Mouse (Mus musculus) liver, adult 2 months (tissue): Measurements from ENCODE around the gene Krt27. TPM values are rescaled to one million over a fixed set of nuclear protein-coding genes. Genes with fewer than 3 reads are reported as not detected.

Source experiments
- DNase-seq: peaks from one replicate; pipeline ENCODE4 v3.0.0-alpha.2; 2011; ENCODE audit warnings: low read depth, low spot score; ENCODE audit errors: extremely low read depth
- H3K27ac ChIP-seq: fragments of 200-500 bp; replicated peaks from 2 replicates; pipeline ENCODE4 v1.5.1; 2012; ENCODE audit warnings: low read depth, mild to moderate bottlenecking, control low read depth, inconsistent platforms, low read length; ENCODE audit not compliant: insufficient read depth
- H3K27me3 ChIP-seq: fragments of 200-500 bp; 2 replicates; pipeline ENCODE4 v1.6.1; 2012; ENCODE audit warnings: mild to moderate bottlenecking, moderate library complexity, low read length, inconsistent platforms; ENCODE audit not compliant: control insufficient read depth, insufficient read depth
- H3K36me3 ChIP-seq: fragments of 200-500 bp; 2 replicates; pipeline ENCODE4 v1.6.1; 2012; ENCODE audit warnings: low read length, inconsistent platforms; ENCODE audit not compliant: control insufficient read depth, insufficient read depth
- H3K4me1 ChIP-seq: fragments of 200-500 bp; 2 replicates; pipeline ENCODE4 v1.6.1; 2011; ENCODE audit warnings: low read length; ENCODE audit not compliant: control insufficient read depth, insufficient read depth
- H3K4me3 ChIP-seq: fragments of 200-500 bp; 2 replicates; pipeline ENCODE4 v1.5.1; 2011; ENCODE audit warnings: low read depth, mild to moderate bottlenecking, control low read depth, low read length, moderate library complexity; ENCODE audit not compliant: insufficient read depth
- H3K79me2 ChIP-seq: fragments of 200-500 bp; 2 replicates; pipeline ENCODE4 v1.6.1; 2012; ENCODE audit warnings: inconsistent platforms, mild to moderate bottlenecking, low read length, moderate library complexity; ENCODE audit not compliant: control insufficient read depth, insufficient read depth
- H3K9ac ChIP-seq: fragments of 200-500 bp; 2 replicates; pipeline ENCODE4 v1.6.1; 2012; ENCODE audit warnings: low read depth, mild to moderate bottlenecking, control low read depth, inconsistent platforms, low read length
- CTCF ChIP-seq: fragments of 200-500 bp; IDR thresholded peaks from 2 replicates; pipeline ENCODE4 v1.5.1; 2011; ENCODE audit warnings: low read depth, low read length, control low read depth
- POLR2A ChIP-seq: fragments of 200-500 bp; IDR thresholded peaks from 2 replicates; pipeline ENCODE4 v1.6.1; 2011; ENCODE audit warnings: low read length, control low read depth; ENCODE audit not compliant: insufficient read depth; ENCODE audit errors: extremely low read depth
- WGBS: fragments of 180-500 bp; shearing (Covaris S2); methylation state at CpG from one replicate; pipeline ENCODE4 v1.1.7; 2018; 5-methylcytosine and 5-hydroxymethylcytosine counted together
- polyA plus RNA-seq: library from polyadenylated mRNA; depleted of rRNA; stranded (reverse); fragments of >200 nt; gene quantifications from 2 replicates; pipeline ENCODE4 v1.2.3, GENCODE M21; 2012
- total RNA-seq: library from RNA; depleted of rRNA; stranded (reverse); fragments of >200 nt; gene quantifications from 2 replicates; pipeline ENCODE4 v1.2.3, GENCODE M21; 2014

Krt27 gene
- total and polyA plus RNA-seq, 2 experiments, result not detected

DNA sequence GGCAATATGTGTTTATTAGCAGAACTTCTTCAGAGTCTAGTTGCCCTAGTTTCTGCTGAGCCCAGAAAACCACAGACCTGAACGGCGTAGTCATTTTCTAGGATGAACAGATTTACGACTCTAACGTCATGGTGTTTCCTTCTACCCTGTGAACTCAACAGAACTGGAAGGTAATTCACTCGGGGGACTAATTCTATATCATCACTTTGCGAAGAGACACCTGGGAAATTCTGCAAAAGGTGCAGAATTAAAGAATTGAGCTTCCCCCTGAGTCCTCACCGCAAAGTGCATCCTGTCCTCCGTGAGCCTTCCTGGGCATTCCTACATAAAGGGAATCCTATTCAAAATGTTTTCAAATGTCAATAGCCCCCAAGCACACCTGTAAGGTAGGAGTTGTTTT, 10.5 kb upstream of the Krt27 start:
- WGBS, result 88% methylated on average over 8 of the region's 8 CpGs
- Histone ChIP-seq H3K9ac (no peak overlapping the region), H3K27ac (no peak overlapping the region), H3K79me2 (no peaks in the 10 kb centered on the region), H3K4me3 (no peak overlapping the region), H3K4me1 (no peaks in the 10 kb centered on the region), H3K27me3 (no peaks in the 10 kb centered on the region), H3K36me3 (no peaks in the 10 kb centered on the region)
- DNase-seq, result no peak
- TF ChIP-seq CTCF (no peak), POLR2A (no peak)

DNA sequence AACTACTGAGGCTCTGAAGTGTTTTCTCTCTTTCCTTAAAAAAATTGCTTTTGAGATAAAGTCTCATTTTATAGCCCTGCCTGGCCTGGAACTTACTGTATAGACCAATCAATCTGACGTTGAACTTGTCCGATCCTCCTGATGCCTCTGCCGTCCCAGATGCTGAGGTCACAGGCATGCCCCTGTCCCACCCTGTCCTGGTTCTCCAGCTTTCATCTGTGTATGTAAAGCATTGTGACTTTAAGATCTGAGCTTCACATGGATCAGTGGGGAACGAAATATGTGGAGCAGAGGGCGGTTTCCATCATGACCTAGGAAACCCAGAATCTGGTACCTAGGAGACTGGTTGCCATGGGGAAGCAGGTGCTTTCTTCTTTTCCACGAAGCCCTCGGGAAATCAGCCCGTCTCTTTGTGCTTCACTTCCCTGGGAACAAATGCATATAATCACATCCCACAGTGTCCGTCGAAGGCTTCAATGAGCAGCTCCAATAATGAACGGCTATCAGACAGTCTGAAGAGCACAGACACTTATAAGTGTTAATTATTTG, 11.5 kb downstream of the Krt27 start:
- Histone ChIP-seq H3K4me3 (no peak overlapping the region), H3K27me3 (no peaks in the 10 kb centered on the region), H3K9ac (no peak overlapping the region), H3K4me1 (no peaks in the 10 kb centered on the region), H3K36me3 (no peaks in the 10 kb centered on the region), H3K27ac (no peak overlapping the region), H3K79me2 (no peaks in the 10 kb centered on the region)
- DNase-seq, result no peak
- WGBS, result 83% methylated on average over 11 of the region's 11 CpGs
- TF ChIP-seq CTCF (no peak), POLR2A (no peak)

- 96% methylated on average over 11 of the region's 11 CpGs for WGBS
- H3K79me2 ChIP-seq, result no peaks in the 10 kb centered on the region
- no peak within 1 kb of the TSS for H3K9ac ChIP-seq
- H3K27ac ChIP-seq, result no peak within 1 kb of the TSS
- no peaks in the 10 kb centered on the region for H3K36me3 ChIP-seq
- no peaks in the 10 kb centered on the region for H3K27me3 ChIP-seq
- DNase-seq, result no peak
- no peak within 1 kb of the TSS for H3K4me3 ChIP-seq
- no peaks in the 10 kb centered on the region for H3K4me1 ChIP-seq
- TF ChIP-seq POLR2A, result no peak
- no peak for TF ChIP-seq CTCF
These were observed 13.0 kb downstream of the Krt27 start, which contains the start of gene Krt26 for GRCm38 (mm10) chr11:99337866-99338265. Krt26 (minus strand) TSS chr11:99337966.

GRCm38 (mm10) chr11:99333426-99333825, 17.5 kb downstream of the Krt27 start:
- H3K36me3 ChIP-seq, result no peaks in the 10 kb centered on the region
- no peak overlapping the region for H3K27ac ChIP-seq
- H3K79me2 ChIP-seq, result no peaks in the 10 kb centered on the region
- TF ChIP-seq CTCF, result no peak
- no peak for DNase-seq
- H3K4me1 ChIP-seq, result no peaks in the 10 kb centered on the region
- 85% methylated on average over 13 of the region's 13 CpGs for whole genome bisulfite sequencing
- no peak overlapping the region for H3K9ac ChIP-seq
- H3K4me3 ChIP-seq, result no peak overlapping the region
- H3K27me3 ChIP-seq, result no peaks in the 10 kb centered on the region

GRCm38 (mm10) chr11:99329655-99330054, 21.2 kb downstream of the Krt27 start:
- H3K9ac ChIP-seq, result no peak overlapping the region
- no peak overlapping the region for H3K4me3 ChIP-seq
- no peak for DNase-seq
- H3K79me2 ChIP-seq, result no peaks in the 10 kb centered on the region
- H3K27me3 ChIP-seq, result no peaks in the 10 kb centered on the region
- no peak overlapping the region for H3K27ac ChIP-seq
- 76% methylated on average over 2 of the region's 2 CpGs for WGBS
- H3K36me3 ChIP-seq, result no peaks in the 10 kb centered on the region
- H3K4me1 ChIP-seq, result no peaks in the 10 kb centered on the region
- no peak for TF ChIP-seq CTCF
- no peak for TF ChIP-seq POLR2A

DNA sequence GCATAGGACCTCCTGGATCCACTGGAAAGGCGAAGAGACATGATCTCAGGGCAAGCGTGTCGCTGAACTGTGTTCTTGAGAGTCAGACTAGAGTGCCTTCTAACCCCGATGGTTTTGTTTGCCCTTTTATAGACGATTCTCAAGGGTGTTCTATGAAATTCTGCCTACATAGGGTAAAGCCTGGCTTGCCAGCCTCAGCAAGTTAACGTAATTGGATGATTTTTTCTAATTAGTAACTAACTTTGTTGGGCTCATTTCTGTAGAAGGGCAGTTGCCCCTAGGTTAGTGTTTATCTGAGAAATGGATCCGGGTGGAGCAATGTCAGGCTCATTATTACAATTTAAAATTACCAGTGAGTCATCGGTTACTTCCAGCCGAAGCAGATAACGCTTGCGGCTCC, 28.1 kb downstream of the Krt27 start, which contains the start of gene Krt25:
Gene Krt25 (minus strand): TSS at position 101 of the 400 bp plus-strand sequence.
- no peak within 1 kb of the TSS for H3K4me3 ChIP-seq
- H3K9ac ChIP-seq, result no peak within 1 kb of the TSS
- no peak within 1 kb of the TSS for H3K27ac ChIP-seq
- 88% methylated on average over 11 of the region's 11 CpGs for WGBS
- TF ChIP-seq POLR2A, result no peak
- TF ChIP-seq CTCF, result no peak
- H3K79me2 ChIP-seq, result no peaks in the 10 kb centered on the region
- no peaks in the 10 kb centered on the region for H3K4me1 ChIP-seq
- DNase-seq, result no peak
- H3K36me3 ChIP-seq, result no peaks in the 10 kb centered on the region
- H3K27me3 ChIP-seq, result no peaks in the 10 kb centered on the region
